Mouse (Mus musculus) lung, adult 2 months (tissue): ENCODE results near the gene H3f3b.

ENCODE experiments used
- CTCF ChIP-seq: fragments of 200-500 bp; IDR thresholded peaks from 2 replicates; pipeline ENCODE4 v1.5.1; 2011; ENCODE audit warnings: mild to moderate bottlenecking, low read length, control low read depth; ENCODE audit not compliant: insufficient read depth
- POLR2A ChIP-seq: fragments of 200-500 bp; IDR thresholded peaks from 2 replicates; pipeline ENCODE4 v1.6.1; 2011; ENCODE audit warnings: low read depth, mild to moderate bottlenecking, control low read depth, low read length, borderline replicate concordance; ENCODE audit errors: extremely low read depth

- TF ChIP-seq CTCF, result no peak
- TF ChIP-seq POLR2A, result no peak
Measured at GRCm38 (mm10) chr11:115992098-115992497, 35.7 kb downstream of the H3f3b start.
